Mouse (Mus musculus): ENCODE measurements at regions not wholly inside any gene's neighbourhood (a gene's known extent, or its start where the extent isn't known, plus 50 kb on each side); places are given as distances from the start of the nearest gene placed in this dataset.
A peak's percentile ranks its signal among the peaks of the same experiment; 100 is the strongest.

DNA sequence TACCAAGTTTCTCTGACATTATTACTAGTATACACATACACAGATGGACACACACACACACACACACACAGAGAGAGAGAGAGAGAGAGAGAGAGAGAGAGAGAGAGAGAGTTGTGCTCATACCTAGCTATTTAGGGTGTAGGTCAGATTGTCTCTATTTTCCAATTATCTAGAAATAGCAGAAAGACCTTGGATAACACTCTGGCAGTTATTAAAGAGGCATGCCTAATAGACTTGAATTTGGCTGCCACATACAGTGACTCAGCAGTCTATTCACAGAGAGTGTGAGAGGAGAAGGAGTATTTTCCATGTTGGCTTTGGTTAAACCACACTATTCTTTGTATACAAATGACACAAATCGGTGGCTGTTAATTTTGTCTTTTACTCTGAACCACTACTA, 69.7 kb downstream of the P2ry1 start:
- no peaks in the 10 kb centered on the region for H3K79me2 ChIP-seq (ENCODE audit: control insufficient read depth, insufficient read depth, low read length, poor library complexity)
- DNase-seq (ENCODE audit: low read depth, low spot score): peak; percentile 85
- TF ChIP-seq JUND (IDR thresholded peaks at IDR 0.05; ENCODE audit: low read depth, low read length) (peak; percentile 88), POLR2AphosphoS2 (IDR thresholded peaks at IDR 0.05; ENCODE audit: low read length) (no peak), MXI1 (IDR thresholded peaks at IDR 0.05; ENCODE audit: low read depth, low read length) (peak; percentile 73; the same call in 1 of the 2 replicates), UBTF (IDR thresholded peaks at IDR 0.05; ENCODE audit: borderline replicate concordance, insufficient read depth, low read depth, low read length) (no peak), ETS1 (IDR thresholded peaks at IDR 0.05; ENCODE audit: low read depth, low read length) (peak; percentile 86), USF2 (IDR thresholded peaks at IDR 0.05; ENCODE audit: borderline replicate concordance in 1 of 2, insufficient read depth in 1 of 2, low read depth in 1 of 2, low read length in 2 of 2) (no peak), E2F4 (IDR thresholded peaks at IDR 0.05; ENCODE audit: borderline replicate concordance, low read depth, low read length) (no peak), ZKSCAN1 (IDR thresholded peaks at IDR 0.05; ENCODE audit: low read depth, low read length) (no peak), ZNF384 (IDR thresholded peaks at IDR 0.05; ENCODE audit: low read depth, low read length) (no peak), RCOR1 (IDR thresholded peaks at IDR 0.05; ENCODE audit: low read depth, low read length) (peak; percentile 62; the same call in 1 of the 2 replicates), MAX (IDR thresholded peaks at IDR 0.05; ENCODE audit: low read length) (no peak), TAL1 (IDR thresholded peaks at IDR 0.05; ENCODE audit: low read length) (peak; percentile 40; the same call in 1 of the 2 replicates), KAT2A (conservative IDR thresholded peaks at IDR 0.05; ENCODE audit: low read depth, low read length) (no peak), EP300 (IDR thresholded peaks at IDR 0.05; ENCODE audit: low read depth in 1 of 2, low read length in 2 of 2) (peak; percentile 90 to 91), TCF12 (IDR thresholded peaks at IDR 0.05; ENCODE audit: low read depth, low read length) (peak; percentile 84; the same call in 1 of the 2 replicates), ZMIZ1 (IDR thresholded peaks at IDR 0.05; ENCODE audit: low read depth, low read length) (no peak), MAFK (IDR thresholded peaks at IDR 0.05; ENCODE audit: borderline replicate concordance, low read depth, low read length) (peak; percentile 77), SMC3 (IDR thresholded peaks at IDR 0.05; ENCODE audit: low read depth, low read length) (no peak; the same call in 1 of the 2 replicates), HCFC1 (IDR thresholded peaks at IDR 0.05; ENCODE audit: low read depth, low read length) (0 out of 2 replicates have a peak, but pooled peaks have one; percentile 12), CHD2 (IDR thresholded peaks at IDR 0.05; ENCODE audit: low read length) (no peak), GABPA (IDR thresholded peaks at IDR 0.05; ENCODE audit: low read depth, low read length) (peak; percentile 89), SIN3A (IDR thresholded peaks at IDR 0.05; ENCODE audit: low read length) (peak; percentile 66), TBP (IDR thresholded peaks at IDR 0.05; ENCODE audit: low read depth, low read length) (no peak), MYB (IDR thresholded peaks at IDR 0.05; ENCODE audit: low read depth, low read length) (peak; percentile 84), CHD1 (IDR thresholded peaks at IDR 0.05; ENCODE audit: low read depth, low read length) (no peak), ZC3H11A (IDR thresholded peaks at IDR 0.05; ENCODE audit: low read depth, low read length) (no peak; the same call in 1 of the 2 replicates), POLR2A (IDR thresholded peaks at IDR 0.05; ENCODE audit: control insufficient read depth in 1 of 2, insufficient read depth in 1 of 2, low read depth in 1 of 2, low read length in 2 of 2, poor library complexity in 1 of 2) (no peak), MEF2A (IDR thresholded peaks at IDR 0.05; ENCODE audit: extremely low read depth, insufficient replicate concordance, low read depth, low read length, poor library complexity, severe bottlenecking) (peak; percentile 80; the same call in 1 of the 2 replicates), GATA1 (IDR thresholded peaks at IDR 0.05; ENCODE audit: low read depth, low read length) (peak; percentile 68), NELFE (IDR thresholded peaks at IDR 0.05; ENCODE audit: low read depth, low read length) (no peak), RAD21 (IDR thresholded peaks at IDR 0.05; ENCODE audit: low read depth, low read length) (no peak; the same call in 1 of the 2 replicates), USF1 (IDR thresholded peaks at IDR 0.05; ENCODE audit: low read depth, low read length) (no peak), MYC (IDR thresholded peaks at IDR 0.05; ENCODE audit: low read depth, low read length) (no peak), ELF1 (IDR thresholded peaks at IDR 0.05; ENCODE audit: low read depth, low read length) (no peak), NRF1 (IDR thresholded peaks at IDR 0.05; ENCODE audit: insufficient read depth, low read depth, low read length, poor library complexity, severe bottlenecking) (no peak), BHLHE40 (IDR thresholded peaks at IDR 0.05; ENCODE audit: borderline replicate concordance, low read depth, low read length) (peak; percentile 43; the same call in 1 of the 2 replicates), MAZ (IDR thresholded peaks at IDR 0.05; ENCODE audit: low read depth, low read length) (no peak)

More for the DNA sequence above, 69.7 kb downstream of the P2ry1 start:
- H3K27ac ChIP-seq (ENCODE audit: control insufficient read depth, low read depth, low read length): 0 out of 2 replicates have a peak overlapping the region, but pooled peaks have one; percentile 42
- no peaks in the 10 kb centered on the region for H3K27me3 ChIP-seq (ENCODE audit: control insufficient read depth in 1 of 2, insufficient read depth in 2 of 2, low read length in 2 of 2)
- H3K9ac ChIP-seq (ENCODE audit: control insufficient read depth, low read depth, low read length, poor library complexity, severe bottlenecking): no peak overlapping the region
- H3K36me3 ChIP-seq (ENCODE audit: control insufficient read depth in 1 of 2, insufficient read depth in 2 of 2, low read length in 2 of 2): peaks cover 0 to 44% of the 10 kb centered on the region in 2 experiments; a peak in 2 of 4 replicates
- H3K4me1 ChIP-seq (ENCODE audit: control insufficient read depth in 1 of 2, insufficient read depth in 2 of 2, low read length in 2 of 2): peaks cover 19 to 35% of the 10 kb centered on the region in 2 experiments
- H3K4me3 ChIP-seq (ENCODE audit: control insufficient read depth in 1 of 2, insufficient read depth in 1 of 2, low read depth in 2 of 2, low read length in 2 of 2): no peak overlapping the region
- no peaks in the 10 kb centered on the region for H3K9me3 ChIP-seq (replicated peaks; ENCODE audit: insufficient read depth, low read length)

All from MEL (cell line).